Mouse (Mus musculus) cerebellum, adult 9-11 months (tissue): Measurements from ENCODE around the gene Gcnt4.
"Not testable (repeated sequence)": the region's sequence is repeated elsewhere in the genome, so short reads cannot be mapped to it uniquely, and the experiment has no call there.

ENCODE experiments used
- DNase-seq: peaks from one replicate; pipeline ENCODE4 v3.0.0; 2022

The Gcnt4 gene

DNA sequence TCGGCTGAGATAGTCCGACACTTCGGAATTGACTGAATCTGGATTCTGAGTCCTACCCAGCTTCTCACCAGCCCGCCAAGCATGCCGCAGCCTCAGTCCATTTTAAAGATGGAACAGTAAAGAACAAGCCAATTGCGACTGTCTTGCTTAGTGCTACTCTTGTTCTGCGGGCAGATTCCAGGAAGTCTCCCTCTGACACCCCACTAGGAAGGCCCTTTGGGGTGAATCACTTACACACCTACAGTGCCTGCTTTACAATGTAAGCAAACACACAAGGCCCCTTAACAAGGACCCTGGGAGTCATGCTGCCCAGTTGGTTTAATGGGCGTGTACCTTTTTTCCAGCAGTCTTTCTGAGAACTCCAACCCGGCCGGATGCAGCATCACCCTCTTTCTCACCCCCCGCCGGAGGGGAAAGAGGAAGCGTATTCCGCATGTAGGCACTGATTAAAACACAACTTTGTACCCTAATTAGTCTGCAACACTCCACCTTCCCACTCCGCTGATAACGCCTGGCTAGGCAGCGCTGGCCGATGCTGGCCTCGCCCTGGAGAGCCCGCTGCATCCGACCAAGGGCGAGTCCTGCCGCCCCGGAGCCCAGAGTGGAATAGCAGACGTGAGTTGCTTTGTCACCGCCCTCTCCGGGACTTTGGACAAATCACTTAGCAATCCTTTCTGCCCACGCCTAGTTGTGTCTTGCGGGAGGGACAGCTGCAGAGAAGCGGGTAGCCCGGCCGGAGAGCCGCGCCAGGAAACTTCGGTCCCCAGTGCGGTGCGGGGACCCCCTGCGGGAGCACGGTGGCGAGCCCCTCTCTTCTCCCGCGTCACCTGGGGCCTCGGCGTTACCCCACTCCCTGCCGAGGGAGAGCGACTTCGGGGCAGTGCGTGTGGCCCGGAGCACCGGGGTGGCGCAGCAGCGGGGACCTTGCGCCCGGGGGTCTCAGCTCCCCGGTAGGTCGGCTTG is at the start of gene Gcnt4:
Gene Gcnt4, plus strand, starts transcription at position 691 of the 963 bp plus-strand sequence.
- DNase-seq: no peak

DNA sequence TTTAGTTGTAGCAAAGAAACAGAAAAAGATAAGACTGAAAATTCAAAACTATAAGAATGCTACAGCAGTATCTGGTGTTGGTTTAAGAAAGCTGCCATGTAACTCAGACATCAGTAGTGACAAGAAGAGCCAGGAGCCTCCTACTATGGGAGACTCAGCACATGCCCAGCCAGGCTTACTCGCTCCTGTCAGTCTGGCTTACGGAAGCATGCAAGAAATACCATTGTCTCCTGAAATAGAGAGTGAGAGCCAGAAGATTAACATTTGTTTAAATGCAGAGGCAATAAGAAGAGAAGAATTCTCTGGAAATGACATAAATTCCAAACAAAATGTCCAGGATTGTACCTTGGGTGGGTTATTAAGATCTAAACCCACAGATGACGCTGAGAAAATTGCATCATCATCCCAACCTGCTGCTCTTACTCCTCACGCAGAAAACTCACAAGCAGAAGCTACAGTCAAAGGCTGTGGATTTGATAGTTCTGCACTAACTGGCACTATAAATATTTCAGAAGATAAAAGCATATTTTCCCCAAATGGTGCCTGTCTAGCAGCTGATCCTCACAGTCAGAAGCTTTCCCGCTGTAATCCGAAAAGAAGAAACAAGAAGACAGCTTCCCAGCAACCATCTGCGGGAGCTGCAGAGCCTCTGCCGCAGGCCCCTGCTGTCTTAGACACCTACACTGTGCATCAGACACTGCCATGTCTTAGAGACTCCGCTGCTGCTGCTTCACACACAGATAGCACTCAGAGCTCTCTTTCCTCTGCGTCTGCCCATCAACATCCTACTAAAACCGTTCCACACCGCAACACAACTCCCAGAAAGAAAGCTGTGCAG is 46.0 kb upstream of the Gcnt4 start:
- DNase-seq: no peak

DNA sequence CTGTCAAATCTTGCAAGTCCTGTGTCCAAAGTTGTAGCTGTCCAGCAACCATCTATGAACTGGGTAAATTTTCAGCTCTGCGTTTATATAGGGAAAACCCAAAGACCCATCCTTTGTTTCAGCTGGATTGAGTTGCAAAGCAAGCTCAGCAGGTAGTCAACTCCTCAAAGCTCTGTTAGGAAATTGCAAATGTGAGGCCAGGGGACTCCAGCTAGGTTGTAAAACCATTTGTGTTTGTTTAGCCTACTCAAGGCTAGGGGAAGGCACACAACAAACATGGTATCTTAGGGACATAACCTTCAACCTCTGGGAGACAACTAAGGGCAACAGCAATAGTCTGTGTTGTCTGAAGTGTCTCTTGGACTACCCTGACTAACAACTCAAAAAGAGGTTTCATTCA is 40.0 kb upstream of the Gcnt4 start:
- DNase-seq: no peak

DNA sequence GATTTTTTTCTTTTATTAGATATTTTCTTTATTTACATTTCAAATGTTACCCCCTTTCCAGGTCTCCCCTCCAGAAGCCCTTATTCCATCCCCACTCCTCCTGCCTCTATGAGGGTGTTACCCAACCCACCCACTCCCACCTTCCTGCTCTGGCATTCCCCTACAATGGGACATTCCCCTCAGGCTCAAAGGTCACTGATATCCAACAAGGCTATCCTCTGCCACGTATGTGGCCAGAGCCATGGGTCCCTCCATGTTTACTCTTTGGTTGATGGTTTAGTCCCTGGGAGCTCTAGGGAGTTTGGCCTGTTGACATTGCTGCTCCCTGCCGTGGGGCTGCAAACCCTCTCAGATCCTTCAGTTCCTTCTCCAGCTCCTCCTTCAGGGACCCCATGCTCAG is 34.5 kb upstream of the Gcnt4 start:
- no peak for DNase-seq

DNA sequence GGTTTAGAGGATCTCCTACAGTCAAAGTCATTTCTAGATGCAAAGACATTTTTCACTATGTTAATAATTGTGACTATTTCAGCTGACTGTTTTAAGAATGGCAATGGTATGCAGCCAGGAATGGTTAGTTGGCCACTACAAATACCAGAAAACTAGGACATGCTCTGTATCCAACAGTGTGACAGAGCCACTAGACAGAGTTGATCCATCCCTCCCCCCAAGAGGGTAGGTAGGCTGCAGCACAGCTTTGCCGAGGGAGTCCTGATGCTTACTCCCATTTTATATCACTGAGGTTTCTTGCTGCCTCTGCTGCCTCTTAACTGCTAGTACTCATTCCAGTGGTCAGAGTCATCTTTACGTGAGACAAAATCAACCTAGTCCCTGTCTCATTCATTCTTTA is 29.3 kb upstream of the Gcnt4 start:
- no peak for DNase-seq

DNA sequence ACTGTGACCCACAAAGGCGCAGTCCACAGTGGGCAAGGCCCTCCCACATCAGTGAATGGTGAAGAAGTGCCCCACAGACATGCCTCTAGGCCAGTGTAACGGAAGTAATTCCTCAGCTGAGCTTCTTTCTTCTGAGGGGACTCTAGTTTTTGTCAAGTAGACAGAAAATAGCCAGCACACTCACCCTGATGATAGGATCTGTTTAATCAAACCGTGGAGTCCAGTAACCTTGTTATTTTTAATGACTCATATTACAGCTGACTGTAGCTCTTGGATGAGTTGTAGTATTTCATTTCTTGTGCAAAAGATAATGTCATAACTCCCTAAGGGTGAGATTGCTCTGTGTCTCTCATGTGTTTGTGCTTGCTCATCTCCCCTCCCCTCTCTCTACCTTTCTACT is 17.8 kb upstream of the Gcnt4 start:
- DNase-seq: no peak

DNA sequence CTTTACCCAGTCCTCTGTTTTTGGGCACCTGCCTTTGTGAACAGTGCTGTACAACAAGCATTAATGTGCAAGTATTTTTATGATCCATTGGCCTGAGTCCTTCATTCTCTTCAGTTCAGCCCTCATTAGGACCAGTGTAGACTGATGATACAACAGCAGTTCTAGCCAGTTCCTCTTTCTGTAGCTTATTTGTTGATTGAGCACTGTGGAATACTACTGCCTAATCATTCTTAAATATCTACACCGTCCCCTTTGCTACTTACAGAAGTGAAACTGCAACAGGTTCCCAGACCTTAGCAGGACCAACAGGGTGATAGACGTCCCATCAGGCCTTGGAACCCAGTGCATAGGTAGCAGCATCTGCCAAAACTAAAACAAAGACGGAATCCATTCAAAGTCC is 13.3 kb upstream of the Gcnt4 start:
- DNase-seq: no peak

DNA sequence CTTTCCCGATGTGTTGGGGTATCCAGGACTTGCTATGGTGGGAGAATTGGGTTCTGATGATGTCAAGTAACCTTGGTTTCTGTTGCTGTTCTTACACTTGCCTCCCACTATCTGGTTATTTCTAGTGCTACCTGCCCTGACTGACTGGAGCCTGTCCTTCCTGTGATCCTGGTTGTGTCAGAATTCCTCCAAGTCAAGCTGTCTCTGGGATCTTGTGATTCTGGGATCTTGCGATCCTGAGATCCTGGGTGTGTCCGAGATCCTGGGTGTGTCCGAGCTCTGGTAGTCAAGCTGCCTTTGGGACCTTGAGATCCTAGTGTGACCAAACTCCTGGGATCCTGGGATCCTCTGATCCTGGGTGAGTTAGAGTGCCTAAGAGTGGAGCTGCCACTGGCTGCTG is 1.4 kb upstream of the Gcnt4 start:
- not testable (repeated sequence) for DNase-seq

DNA sequence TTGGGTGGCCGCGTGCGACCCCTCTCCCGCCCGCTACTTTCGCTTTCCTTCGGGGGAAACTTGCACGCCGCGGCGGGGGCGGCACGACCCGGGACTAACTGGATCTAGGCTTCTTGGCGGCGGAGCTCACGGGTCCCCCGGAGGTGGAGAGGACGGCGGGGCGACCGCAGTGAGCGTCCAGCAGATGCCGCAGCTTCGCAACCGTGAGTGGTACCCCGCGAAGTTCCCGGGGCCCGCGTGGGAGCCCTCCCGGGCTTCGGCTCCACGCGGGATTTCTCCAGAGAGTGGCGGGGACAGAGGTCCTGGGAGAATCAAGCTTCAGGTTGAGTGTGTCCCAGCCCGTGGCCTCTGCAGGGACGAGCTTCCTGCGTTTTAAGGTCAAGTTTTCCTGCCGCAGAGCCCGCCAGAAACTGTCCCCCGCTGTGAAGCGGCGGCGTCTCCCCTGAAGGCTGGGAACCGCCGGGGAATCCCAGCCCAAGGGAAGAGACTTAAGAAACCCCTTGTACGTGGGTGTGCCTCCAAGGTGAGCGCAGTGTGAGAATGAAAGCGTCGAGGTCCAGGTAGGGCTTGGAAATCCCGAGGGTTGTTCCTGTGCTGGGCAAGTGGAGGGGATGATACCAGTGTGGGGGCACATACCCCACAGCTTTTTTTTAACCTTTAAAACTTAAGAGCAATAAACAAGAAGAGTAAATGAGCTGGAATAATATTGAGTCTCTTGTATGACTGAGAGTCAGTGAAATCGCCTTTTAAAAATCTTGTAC is 676 bp downstream of the Gcnt4 start:
- no peak for DNase-seq

DNA sequence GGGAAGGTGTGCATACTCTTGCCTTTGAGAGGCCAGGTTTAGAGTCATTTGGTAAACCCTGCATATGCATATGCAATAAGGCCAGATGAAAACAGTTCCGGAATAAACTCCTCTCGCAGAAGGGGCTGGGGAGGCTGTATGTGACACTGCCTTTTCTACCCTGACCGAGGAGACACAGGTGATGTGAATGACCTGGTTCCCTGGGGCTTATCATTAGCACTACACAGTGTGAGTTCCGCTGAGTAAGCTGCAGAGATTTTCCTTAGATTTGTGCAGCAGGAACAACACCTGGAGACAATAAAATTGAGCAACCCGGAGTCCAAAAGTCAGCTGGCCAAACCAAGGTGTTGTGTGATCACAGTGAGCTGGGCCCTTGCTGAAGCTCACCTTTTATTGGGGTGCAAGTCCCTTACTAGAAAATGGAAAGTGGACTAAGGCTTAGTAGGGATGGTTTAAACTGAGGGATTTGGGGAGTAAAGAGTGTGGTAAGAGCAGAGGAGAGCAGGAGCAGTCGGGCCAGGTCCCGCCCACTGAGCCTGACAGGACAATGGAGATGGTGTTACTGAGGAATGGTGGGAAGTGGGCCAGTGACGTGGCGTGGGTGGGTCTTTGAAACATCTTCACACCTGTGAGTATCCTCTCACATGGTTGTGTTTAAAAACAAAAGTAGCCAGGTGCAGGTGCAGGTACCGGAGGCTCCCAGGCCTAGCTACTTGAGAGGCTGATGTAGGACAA is 1.7 kb downstream of the Gcnt4 start:
- no peak for DNase-seq

DNA sequence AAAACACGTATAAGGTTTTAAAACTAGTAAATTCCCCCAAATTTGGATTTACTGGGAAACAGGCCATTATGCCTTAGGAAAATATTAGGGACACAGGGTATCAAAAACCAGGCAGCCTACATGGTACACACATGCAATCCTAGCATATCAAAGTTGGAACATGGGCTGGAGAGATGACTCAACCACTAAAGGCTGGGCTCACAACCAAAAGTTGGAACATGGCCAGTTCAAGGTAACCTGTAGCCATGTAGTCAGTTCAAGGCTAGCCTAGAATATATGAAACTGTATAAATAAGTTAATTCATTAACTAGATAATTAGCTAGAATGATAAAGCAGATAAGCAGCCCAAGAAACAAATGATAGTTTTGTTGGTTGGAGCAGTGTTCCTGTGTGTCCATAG is 3.3 kb downstream of the Gcnt4 start:
- DNase-seq: no peak

DNA sequence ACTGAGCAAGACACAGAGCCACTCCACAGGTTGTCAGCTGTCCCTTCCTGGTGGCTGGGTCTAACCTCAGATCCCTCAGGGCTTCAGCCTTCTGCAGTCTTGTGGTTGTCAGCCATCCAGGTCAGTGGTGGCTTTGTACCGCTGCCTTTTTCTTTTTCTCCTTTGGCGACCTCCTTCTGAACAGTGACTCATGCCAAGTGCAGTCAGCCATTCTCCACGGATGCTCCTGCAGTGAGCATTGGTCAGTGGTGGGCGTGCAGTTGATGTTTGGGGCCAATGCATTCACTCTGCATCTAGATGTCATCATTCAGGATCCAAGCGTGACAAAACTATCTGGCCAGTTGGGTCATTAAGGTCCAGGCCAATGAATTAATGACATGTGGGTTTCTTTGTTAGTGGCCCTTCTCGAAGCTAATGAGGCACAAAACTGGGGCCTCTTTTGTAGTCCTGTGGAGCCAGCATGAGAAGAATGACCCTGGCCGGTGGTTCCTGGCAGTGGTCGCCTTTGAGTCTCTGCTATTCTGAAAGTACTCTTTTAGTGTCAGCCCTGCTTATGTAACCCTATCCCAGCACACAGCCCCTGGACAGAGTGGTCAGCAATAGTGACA is 4.0 kb downstream of the Gcnt4 start:
- peak; percentile 19 for DNase-seq

DNA sequence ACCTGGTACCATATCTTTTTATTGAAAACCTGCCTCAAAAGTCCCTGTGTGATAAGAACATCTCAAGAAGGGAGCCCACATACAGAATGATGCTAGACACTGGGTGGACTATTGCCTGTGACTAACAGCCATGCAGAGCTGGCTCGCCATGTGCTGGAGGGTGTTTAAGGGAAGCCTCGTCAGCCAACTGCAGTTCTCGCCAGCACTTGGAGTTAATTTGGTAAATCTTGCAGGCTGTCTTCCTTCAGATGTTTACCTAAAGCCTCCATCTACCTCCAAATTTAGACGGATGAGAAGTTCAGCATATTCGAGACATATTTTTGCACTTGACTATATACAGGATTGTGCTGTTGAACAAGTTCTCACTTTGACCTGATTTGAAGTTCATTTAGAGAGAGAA is 8.3 kb downstream of the Gcnt4 start:
- DNase-seq: no peak

DNA sequence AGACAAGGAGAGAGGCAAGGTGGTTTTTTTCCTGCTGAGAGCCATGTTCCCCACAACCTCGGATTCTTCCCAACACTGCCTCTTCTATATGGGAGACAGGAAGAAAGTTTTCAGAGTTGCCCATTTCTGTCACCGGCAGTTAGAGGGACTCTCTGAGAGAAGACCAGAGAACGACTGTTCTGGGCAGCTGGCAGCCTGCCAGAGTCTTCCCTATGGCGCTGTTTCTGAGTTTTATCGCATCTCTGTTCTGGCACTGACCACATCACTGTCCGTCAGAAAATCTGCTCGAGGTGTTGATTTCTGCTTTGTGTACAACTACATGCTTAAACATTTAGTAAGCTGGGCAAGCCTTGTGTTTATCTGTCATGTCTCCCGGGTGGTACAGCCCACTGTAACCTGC is 8.9 kb downstream of the Gcnt4 start:
- DNase-seq: no peak

DNA sequence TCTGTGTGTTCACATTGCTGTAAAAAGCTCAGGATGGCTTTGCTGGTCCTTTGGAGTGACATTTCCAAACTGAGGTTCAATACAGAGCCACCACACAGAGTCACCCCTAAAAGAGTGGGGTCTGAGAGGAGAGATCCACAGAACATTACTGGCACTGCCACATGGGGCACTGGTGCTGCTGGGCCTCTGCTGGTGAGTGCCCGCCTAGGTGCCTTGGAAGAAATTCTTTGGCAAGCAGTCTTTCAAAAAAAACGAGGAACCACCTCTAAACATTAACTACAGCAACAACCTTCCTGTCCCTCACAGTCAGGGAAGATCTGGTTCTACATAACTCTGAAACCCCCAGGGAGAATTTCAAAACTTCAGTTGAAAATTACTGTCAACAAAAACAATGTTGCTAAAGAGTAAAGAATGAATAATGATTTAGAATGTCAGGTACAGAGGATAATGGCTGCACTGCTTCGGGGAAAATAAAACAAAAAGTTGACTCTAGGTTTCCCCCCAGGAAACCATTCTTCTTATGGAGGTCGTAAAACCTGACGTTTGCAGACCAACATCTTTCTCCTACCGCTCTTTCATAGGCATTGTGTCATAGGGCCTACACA is 11.8 kb downstream of the Gcnt4 start:
- no peak for DNase-seq

DNA sequence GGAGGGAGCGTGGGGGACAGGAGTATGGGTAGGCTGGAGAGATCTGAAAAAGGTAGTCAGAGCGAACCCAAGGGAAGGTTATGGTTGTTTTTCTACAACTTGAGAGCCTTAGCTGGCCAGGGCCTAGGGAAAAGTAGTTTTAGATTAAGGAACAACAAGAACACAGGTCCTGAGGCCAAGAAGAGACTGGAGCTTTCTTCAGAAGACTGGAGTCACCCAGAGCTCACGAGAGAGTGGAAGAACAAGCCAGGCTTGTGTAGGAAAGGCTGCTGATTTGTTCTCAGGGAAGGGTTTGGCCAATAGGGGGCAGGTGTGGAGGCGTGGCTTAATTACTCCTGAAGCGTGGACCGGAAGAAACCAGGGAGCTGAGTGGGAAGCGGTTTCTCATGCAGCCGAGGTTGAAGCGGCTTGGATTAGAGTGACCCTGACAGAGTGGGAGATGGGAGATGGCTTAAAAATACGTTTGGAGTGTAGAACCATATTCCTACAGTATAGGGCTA is 12.6 kb downstream of the Gcnt4 start:
- DNase-seq: no peak

DNA sequence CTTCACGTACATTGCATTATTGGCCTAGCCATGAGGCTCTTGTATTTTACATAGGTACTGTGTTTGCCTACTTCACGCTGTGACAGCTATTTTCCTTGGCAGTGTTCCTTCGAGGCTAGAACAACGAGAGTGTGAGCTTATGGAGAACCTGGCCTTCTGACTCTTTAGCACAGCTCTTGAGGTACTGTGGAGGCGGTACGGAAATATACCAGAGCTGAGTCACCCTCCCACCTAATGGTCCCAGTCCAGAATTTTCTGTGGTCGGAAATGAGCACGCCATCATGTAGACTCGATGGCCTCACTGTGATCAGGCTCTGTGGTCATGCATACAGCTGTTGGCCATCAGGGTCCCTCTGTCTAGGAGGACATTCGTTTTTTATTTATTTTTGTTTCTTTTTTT is 15.2 kb downstream of the Gcnt4 start:
- no peak for DNase-seq

DNA sequence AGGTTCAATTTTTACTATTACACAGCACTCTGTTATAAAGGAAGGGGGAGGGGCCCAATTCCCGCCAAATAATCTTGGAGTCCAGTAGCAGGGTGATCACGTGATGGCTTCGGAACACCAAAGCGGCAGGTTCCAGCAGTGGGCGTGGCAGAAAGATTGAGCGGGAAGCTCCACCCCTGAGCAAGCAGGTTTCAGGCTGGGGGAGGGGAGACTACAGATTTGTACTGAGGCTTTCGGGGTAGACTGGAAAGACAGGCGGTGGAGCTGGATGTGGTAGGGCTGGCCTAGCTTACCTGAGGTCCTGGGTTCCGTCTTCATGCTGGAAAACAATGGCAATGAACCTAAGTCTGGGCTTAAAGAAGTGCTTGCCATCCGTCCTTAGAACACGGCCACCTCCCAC is 17.0 kb downstream of the Gcnt4 start:
- DNase-seq: not testable (repeated sequence)

DNA sequence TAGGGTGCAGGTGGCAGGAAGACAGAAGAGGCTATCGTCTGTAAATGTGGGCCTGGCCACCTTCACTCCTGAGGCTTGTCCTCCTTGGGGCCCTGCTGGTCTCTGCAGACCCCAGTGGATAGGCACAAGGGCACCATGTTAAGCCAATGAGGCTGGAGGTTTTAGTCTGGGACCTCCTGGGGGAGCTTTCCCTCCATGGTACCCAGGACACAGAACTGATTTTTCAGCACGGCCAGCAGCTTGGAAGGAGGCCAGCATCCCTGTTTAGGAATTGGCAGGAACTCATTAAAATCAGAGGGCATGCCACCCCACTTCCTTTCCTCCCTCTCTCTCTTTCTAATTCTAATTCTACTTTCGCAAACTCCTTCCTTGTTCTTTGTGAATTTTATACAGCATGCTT is 19.1 kb downstream of the Gcnt4 start:
- DNase-seq: no peak

DNA sequence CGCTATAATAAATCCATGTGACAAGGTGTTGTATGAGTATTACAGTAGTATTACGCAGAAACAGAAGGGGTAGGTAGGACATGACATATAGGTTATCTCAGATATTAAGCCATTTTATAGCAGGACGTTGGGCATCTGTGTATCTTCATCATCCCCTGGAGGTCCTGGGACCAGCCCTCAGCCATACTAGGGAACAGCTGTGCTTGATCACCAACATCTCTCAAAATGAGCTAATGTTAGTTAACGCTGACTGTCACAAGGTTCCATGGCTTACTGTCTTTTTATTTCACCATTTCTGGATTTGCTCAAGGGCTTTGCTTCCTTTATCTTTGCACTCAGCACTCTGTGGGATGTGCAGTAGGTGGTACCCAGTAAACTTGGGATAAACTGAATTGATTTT is 21.3 kb downstream of the Gcnt4 start:
- no peak for DNase-seq

DNA sequence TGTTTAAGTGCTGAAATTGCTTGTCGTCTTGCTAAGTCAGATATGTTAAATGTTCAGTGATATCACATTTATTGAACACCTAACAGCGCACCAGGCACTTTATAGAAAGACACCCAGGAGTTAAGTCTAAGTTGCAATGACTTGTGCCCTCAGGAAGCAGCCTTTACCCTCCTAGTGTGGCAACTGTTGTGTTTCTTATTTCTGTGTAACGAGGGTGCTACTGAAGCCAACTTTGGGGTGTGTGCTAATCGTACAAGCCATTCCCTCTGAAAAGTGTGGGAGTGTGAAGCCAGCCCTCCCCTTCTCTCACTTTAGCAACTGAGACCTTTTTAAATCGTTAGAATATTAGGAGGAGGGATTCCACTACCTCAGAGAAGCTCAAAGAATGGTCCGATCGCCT is 23.2 kb downstream of the Gcnt4 start:
- DNase-seq: no peak
